Mouse (Mus musculus): ENCODE data around the gene Ahrr. TPM values are rescaled to one million over a fixed set of nuclear protein-coding genes. Genes with fewer than 3 reads are reported as not detected.

Gene Ahrr
- polyA plus RNA-seq, 1 experiment: 0.37 TPM

GRCm38 (mm10) chr13:74208986-74209345 lies 83.2 kb downstream of the Ahrr start:
- Histone ChIP-seq H3K36me3 (ENCODE audit: control insufficient read depth, insufficient read depth, low read length, poor library complexity, severe bottlenecking) (no peaks in the 10 kb centered on the region; the same call in 1 of the 2 replicates), H3K9me3 (replicated peaks; ENCODE audit: control insufficient read depth, insufficient read depth, low read length, poor library complexity, severe bottlenecking) (no peaks in the 10 kb centered on the region), H3K4me1 (ENCODE audit: control insufficient read depth, insufficient read depth, low read length) (no peaks in the 10 kb centered on the region), H3K9ac (ENCODE audit: low read depth, poor library complexity, severe bottlenecking) (peak overlapping the region; percentile 73), H3K27ac (ENCODE audit: insufficient read depth, low read length) (no peak overlapping the region; the same call in 1 of the 2 replicates), H3K4me3 (ENCODE audit: low read depth, low read length) (peak overlapping the region; percentile 87), H3K27me3 (ENCODE audit: control insufficient read depth, insufficient read depth, low read length, poor library complexity, severe bottlenecking) (no peaks in the 10 kb centered on the region)
- TF ChIP-seq POLR2A (IDR thresholded peaks at IDR 0.05; ENCODE audit: insufficient read depth, low read length): no peak
- no peak for TF ChIP-seq CTCF (IDR thresholded peaks at IDR 0.05; ENCODE audit: low read depth, low read length)
- TF ChIP-seq EP300 (IDR thresholded peaks at IDR 0.05; ENCODE audit: insufficient read depth, low read depth, low read length): no peak

DNA sequence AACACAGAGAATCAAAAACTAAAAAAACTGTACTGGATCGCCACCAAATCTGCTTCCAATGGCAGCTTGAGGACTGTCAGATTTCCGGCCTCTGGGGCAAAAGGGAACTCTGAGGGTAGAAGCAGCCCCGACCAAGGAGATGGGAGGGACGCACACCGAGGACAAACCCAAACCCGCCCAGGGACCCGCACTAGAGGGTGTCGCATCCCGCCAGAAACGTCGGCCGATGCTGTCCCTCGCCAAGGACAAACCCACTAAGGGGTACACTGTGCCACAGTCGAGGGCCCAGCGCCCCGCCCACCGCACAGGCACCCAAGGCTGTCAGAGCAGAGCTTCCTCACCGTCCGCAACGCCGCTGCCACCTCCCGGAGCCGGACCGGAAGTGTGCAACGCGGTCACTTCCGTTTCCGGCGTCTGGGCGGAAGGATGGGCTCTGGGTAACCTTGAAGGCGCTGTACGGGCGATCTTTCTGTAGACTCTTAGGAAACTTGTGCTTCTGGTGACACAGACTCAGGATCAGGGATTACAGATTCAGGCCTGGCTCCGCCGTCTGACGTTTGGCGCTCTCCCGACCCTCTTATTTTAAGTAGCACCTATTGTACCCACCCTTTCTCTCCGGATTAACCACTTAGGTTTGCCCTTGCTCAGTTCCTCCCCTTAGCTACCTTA lies 83.7 kb downstream of the Ahrr start, which contains the start of gene Exoc3:
Gene Exoc3 (minus strand): TSS at position 416 of the 669 bp plus-strand sequence.
- peak within 1 kb of the TSS; percentile 39; the same call in 1 of the 2 replicates for H3K27ac ChIP-seq (ENCODE audit: insufficient read depth, low read length)
- H3K27me3 ChIP-seq (ENCODE audit: control insufficient read depth, insufficient read depth, low read length, poor library complexity, severe bottlenecking): no peaks in the 10 kb centered on the region
- H3K4me1 ChIP-seq (ENCODE audit: control insufficient read depth, insufficient read depth, low read length): no peaks in the 10 kb centered on the region
- TF ChIP-seq EP300 (IDR thresholded peaks at IDR 0.05; ENCODE audit: insufficient read depth, low read depth, low read length): no peak
- peak; percentile 54 for TF ChIP-seq POLR2A (IDR thresholded peaks at IDR 0.05; ENCODE audit: insufficient read depth, low read length)
- H3K4me3 ChIP-seq (ENCODE audit: low read depth, low read length): peak within 1 kb of the TSS; percentile 87
- H3K9me3 ChIP-seq (replicated peaks; ENCODE audit: control insufficient read depth, insufficient read depth, low read length, poor library complexity, severe bottlenecking): no peaks in the 10 kb centered on the region
- peak within 1 kb of the TSS; percentile 73 for H3K9ac ChIP-seq (ENCODE audit: low read depth, poor library complexity, severe bottlenecking)
- no peaks in the 10 kb centered on the region; the same call in 1 of the 2 replicates for H3K36me3 ChIP-seq (ENCODE audit: control insufficient read depth, insufficient read depth, low read length, poor library complexity, severe bottlenecking)

DNA sequence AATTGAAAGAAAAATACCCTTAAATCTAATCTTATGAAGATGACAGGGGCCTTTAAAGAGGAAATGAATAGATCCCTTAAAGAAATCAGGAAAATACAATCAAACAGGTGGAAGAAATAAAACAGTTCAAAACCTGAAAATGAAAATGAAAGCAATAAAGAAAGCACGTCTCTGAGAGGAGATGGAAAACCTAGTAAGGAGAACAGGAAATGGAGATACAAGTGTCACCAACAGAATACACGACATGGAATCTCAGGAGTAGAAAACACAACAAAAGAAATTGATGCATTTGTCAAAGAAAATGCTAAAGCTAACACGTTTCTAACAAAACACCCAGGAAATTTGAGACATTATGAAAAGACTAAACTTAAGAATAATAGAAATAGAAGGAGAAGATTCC lies 95.7 kb downstream of the Ahrr start:
- Histone ChIP-seq H3K4me1 (ENCODE audit: control insufficient read depth, insufficient read depth, low read length) (no peaks in the 10 kb centered on the region), H3K9me3 (replicated peaks; ENCODE audit: control insufficient read depth, insufficient read depth, low read length, poor library complexity, severe bottlenecking) (no peaks in the 10 kb centered on the region), H3K4me3 (ENCODE audit: low read depth, low read length) (no peak overlapping the region), H3K27ac (ENCODE audit: insufficient read depth, low read length) (no peak overlapping the region), H3K9ac (ENCODE audit: low read depth, poor library complexity, severe bottlenecking) (no peak overlapping the region), H3K36me3 (ENCODE audit: control insufficient read depth, insufficient read depth, low read length, poor library complexity, severe bottlenecking) (peaks cover 9% of the 10 kb centered on the region), H3K27me3 (ENCODE audit: control insufficient read depth, insufficient read depth, low read length, poor library complexity, severe bottlenecking) (no peaks in the 10 kb centered on the region)
- TF ChIP-seq CTCF (IDR thresholded peaks at IDR 0.05; ENCODE audit: low read depth, low read length) (no peak), EP300 (IDR thresholded peaks at IDR 0.05; ENCODE audit: insufficient read depth, low read depth, low read length) (no peak), POLR2A (IDR thresholded peaks at IDR 0.05; ENCODE audit: insufficient read depth, low read length) (no peak)

DNA sequence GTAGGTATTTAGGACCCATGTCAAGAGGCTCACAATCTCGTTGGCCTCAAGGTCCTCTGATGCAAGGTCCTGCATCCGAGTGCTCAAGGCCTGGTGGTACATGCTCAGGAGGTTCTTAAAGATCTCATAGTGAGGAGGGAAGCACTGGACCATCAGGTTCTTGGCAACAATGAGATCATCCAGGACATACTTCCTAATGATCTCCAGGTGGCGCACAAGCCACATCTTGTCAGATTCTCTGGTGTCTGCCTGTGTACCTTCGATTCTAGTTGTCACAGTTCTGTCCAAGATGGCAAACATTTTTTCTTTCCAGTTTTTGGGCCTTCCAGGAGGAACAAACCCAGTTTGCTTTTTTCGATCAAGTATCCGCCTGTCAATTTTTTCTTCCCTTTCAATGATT lies 99.5 kb downstream of the Ahrr start:
- no peaks in the 10 kb centered on the region; the same call in 1 of the 2 replicates for H3K9me3 ChIP-seq (replicated peaks; ENCODE audit: control insufficient read depth, insufficient read depth, low read length, poor library complexity, severe bottlenecking)
- no peak for TF ChIP-seq POLR2A (IDR thresholded peaks at IDR 0.05; ENCODE audit: insufficient read depth, low read length)
- TF ChIP-seq CTCF (IDR thresholded peaks at IDR 0.05; ENCODE audit: low read depth, low read length): peak; percentile 19
- no peak overlapping the region for H3K4me3 ChIP-seq (ENCODE audit: low read depth, low read length)
- no peaks in the 10 kb centered on the region for H3K4me1 ChIP-seq (ENCODE audit: control insufficient read depth, insufficient read depth, low read length)
- no peak overlapping the region for H3K27ac ChIP-seq (ENCODE audit: insufficient read depth, low read length)
- peaks cover 4% of the 10 kb centered on the region for H3K36me3 ChIP-seq (ENCODE audit: control insufficient read depth, insufficient read depth, low read length, poor library complexity, severe bottlenecking)
- no peak overlapping the region for H3K9ac ChIP-seq (ENCODE audit: low read depth, poor library complexity, severe bottlenecking)
- no peaks in the 10 kb centered on the region for H3K27me3 ChIP-seq (ENCODE audit: control insufficient read depth, insufficient read depth, low read length, poor library complexity, severe bottlenecking)

DNA sequence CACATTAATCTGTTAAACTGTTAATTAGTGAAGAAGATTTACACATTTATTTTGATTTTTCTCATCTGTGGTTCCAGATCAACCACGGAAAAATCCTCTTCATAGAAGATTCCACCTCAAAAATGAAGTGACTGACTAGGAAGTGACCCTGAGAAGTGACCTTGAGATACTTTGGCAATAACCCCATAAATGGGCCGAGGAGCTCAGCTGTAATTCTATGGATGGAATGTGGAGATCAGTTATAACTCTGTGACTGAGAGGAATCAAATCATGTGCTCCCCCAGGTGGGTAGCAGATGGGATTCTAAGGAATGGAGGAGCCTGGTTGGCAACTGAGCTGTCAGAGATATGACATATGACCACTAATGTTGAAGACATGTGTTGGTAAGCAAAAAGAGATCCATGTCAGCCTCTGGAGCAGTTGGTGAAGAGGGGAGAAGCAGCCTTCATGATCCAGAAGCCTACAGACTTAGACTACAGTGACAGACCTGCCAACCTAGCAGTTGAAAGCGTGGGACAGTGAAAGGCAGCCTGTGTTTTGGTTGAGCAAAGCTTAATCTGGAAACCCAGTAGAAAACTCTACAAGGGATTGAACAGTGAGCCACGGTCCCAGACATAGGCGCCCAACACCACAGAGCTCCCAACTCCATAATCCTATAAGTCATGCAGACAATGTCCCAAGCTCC lies 109.0 kb downstream of the Ahrr start:
- H3K27ac ChIP-seq (ENCODE audit: insufficient read depth, low read length): no peak overlapping the region
- H3K9me3 ChIP-seq (replicated peaks; ENCODE audit: control insufficient read depth, insufficient read depth, low read length, poor library complexity, severe bottlenecking): no peaks in the 10 kb centered on the region
- no peaks in the 10 kb centered on the region for H3K27me3 ChIP-seq (ENCODE audit: control insufficient read depth, insufficient read depth, low read length, poor library complexity, severe bottlenecking)
- no peaks in the 10 kb centered on the region for H3K4me1 ChIP-seq (ENCODE audit: control insufficient read depth, insufficient read depth, low read length)
- H3K4me3 ChIP-seq (ENCODE audit: low read depth, low read length): no peak overlapping the region
- peaks cover 7% of the 10 kb centered on the region for H3K36me3 ChIP-seq (ENCODE audit: control insufficient read depth, insufficient read depth, low read length, poor library complexity, severe bottlenecking)
- TF ChIP-seq POLR2A (IDR thresholded peaks at IDR 0.05; ENCODE audit: insufficient read depth, low read length): no peak
- TF ChIP-seq EP300 (IDR thresholded peaks at IDR 0.05; ENCODE audit: insufficient read depth, low read depth, low read length): no peak
- TF ChIP-seq CTCF (IDR thresholded peaks at IDR 0.05; ENCODE audit: low read depth, low read length): no peak
- H3K9ac ChIP-seq (ENCODE audit: low read depth, poor library complexity, severe bottlenecking): no peak overlapping the region

DNA sequence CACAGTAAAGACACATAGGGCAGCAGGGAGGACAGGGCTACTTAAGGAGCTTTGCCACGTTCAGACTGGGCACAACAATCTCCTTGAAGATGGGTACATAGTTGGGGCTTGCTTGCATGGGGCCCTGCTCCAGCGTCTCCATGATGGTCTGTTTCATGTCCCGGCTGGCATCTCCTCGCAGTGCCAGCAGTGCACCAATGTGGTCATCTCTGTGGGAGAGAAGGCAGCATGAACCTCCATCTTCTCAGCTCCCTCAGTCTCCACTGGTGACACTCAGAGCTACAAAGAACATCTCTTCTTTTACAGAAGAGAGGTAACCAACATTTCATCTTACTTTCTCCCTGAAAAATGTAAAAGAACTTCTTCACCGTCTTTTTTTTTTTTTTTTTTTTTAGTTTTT lies 120.1 kb downstream of the Ahrr start:
- no peaks in the 10 kb centered on the region for H3K9me3 ChIP-seq (replicated peaks; ENCODE audit: control insufficient read depth, insufficient read depth, low read length, poor library complexity, severe bottlenecking)
- no peak for TF ChIP-seq CTCF (IDR thresholded peaks at IDR 0.05; ENCODE audit: low read depth, low read length)
- TF ChIP-seq POLR2A (IDR thresholded peaks at IDR 0.05; ENCODE audit: insufficient read depth, low read length): no peak
- no peak for TF ChIP-seq EP300 (IDR thresholded peaks at IDR 0.05; ENCODE audit: insufficient read depth, low read depth, low read length)
- no peak overlapping the region for H3K4me3 ChIP-seq (ENCODE audit: low read depth, low read length)
- H3K9ac ChIP-seq (ENCODE audit: low read depth, poor library complexity, severe bottlenecking): no peak overlapping the region
- no peaks in the 10 kb centered on the region for H3K4me1 ChIP-seq (ENCODE audit: control insufficient read depth, insufficient read depth, low read length)
- H3K27ac ChIP-seq (ENCODE audit: insufficient read depth, low read length): no peak overlapping the region
- no peaks in the 10 kb centered on the region for H3K27me3 ChIP-seq (ENCODE audit: control insufficient read depth, insufficient read depth, low read length, poor library complexity, severe bottlenecking)
- peaks cover 11% of the 10 kb centered on the region for H3K36me3 ChIP-seq (ENCODE audit: control insufficient read depth, insufficient read depth, low read length, poor library complexity, severe bottlenecking)
